Mouse (Mus musculus) bone marrow macrophage, adult 2 months (primary cell): ENCODE results near the gene Ddx19b.

Experiments used
- CTCF ChIP-seq: IDR thresholded peaks from 2 replicates; pipeline ENCODE4 v1.5.1; 2012; ENCODE audit warnings: low read depth, mild to moderate bottlenecking, low read length, moderate library complexity
- POLR2A ChIP-seq: IDR thresholded peaks from 2 replicates; pipeline ENCODE4 v1.6.1; 2012; ENCODE audit warnings: mild to moderate bottlenecking, low read depth, low read length, borderline replicate concordance

- no peak for TF ChIP-seq POLR2A
- no peak for TF ChIP-seq CTCF
These were observed 61.4 kb downstream of the Ddx19b start for GRCm38 (mm10) chr8:110969910-110970770.
